Mouse (Mus musculus): ENCODE data around the gene Ppp1r16b.

DNA sequence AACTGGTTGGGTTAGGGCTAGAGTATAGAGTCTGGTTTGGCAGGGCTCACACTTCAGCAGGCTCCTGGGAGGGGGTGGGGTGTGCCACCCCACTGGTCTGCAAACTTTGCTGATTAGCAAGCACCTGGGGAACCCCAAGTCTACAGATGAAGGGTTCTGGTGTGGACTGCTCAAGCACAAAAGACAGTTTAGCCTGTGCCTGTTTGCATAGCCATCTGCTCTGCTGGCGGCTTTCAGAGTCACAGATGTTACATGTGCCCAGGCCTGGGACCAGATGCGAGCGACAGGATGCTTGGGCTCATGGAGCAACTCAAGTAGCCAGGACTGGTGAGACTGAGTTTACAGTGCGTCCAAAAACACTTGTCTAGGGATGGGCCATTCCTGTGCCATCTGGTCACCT, 8.3 kb downstream of the Ppp1r16b start:
- TF ChIP-seq TCF12 (IDR thresholded peaks at IDR 0.05; ENCODE audit: low read depth, low read length), result no peak
- no peak for TF ChIP-seq POLR2A (IDR thresholded peaks at IDR 0.05; ENCODE audit: control insufficient read depth in 1 of 2, insufficient read depth in 1 of 2, low read depth in 1 of 2, low read length in 2 of 2, poor library complexity in 1 of 2)
- TF ChIP-seq MEF2A (IDR thresholded peaks at IDR 0.05; ENCODE audit: extremely low read depth, insufficient replicate concordance, low read depth, low read length, poor library complexity, severe bottlenecking), result no peak
- no peak for TF ChIP-seq ZC3H11A (IDR thresholded peaks at IDR 0.05; ENCODE audit: low read depth, low read length)
- no peak for TF ChIP-seq NELFE (IDR thresholded peaks at IDR 0.05; ENCODE audit: low read depth, low read length)
- no peak for TF ChIP-seq ZNF384 (IDR thresholded peaks at IDR 0.05; ENCODE audit: low read depth, low read length)
- TF ChIP-seq GABPA (IDR thresholded peaks at IDR 0.05; ENCODE audit: low read depth, low read length), result no peak
- no peak for TF ChIP-seq EP300 (IDR thresholded peaks at IDR 0.05; ENCODE audit: low read depth in 1 of 2, low read length in 2 of 2)
